Mouse (Mus musculus) limb, embryonic 15.5 days (tissue): Measurements from ENCODE around the gene Pkd1l3. TPM values are rescaled to one million over a fixed set of nuclear protein-coding genes. Genes with fewer than 3 reads are reported as not detected.

Experiments used
- ATAC-seq: fragments of 200-750 bp; cut with Nextera tagmentation; 2 replicates; pipeline ENCODE4 v1.8.0; 2017; ENCODE audit warnings: low read depth, moderate TSS enrichment; ENCODE audit not compliant: insufficient number of reproducible peaks, low FRiP score, low TSS enrichment
- H3K27ac ChIP-seq: fragments of 300-500 bp; sonication (generic); 2 replicates; pipeline ENCODE4 v1.5.1; 2015; ENCODE audit warnings: moderate library complexity, mild to moderate bottlenecking, inconsistent platforms
- H3K27me3 ChIP-seq: fragments of 300-500 bp; sonication (generic); 2 replicates; pipeline ENCODE4 v1.6.1; 2015; ENCODE audit warnings: inconsistent platforms
- H3K36me3 ChIP-seq: fragments of 300-500 bp; sonication (generic); 2 replicates; pipeline ENCODE4 v1.6.1; 2015; ENCODE audit warnings: inconsistent platforms
- H3K4me1 ChIP-seq: fragments of 300-500 bp; sonication (generic); 2 replicates; pipeline ENCODE4 v1.6.1; 2015; ENCODE audit warnings: inconsistent platforms
- H3K4me2 ChIP-seq: fragments of 300-500 bp; sonication (generic); 2 replicates; pipeline ENCODE4 v1.6.1; 2015; ENCODE audit warnings: mild to moderate bottlenecking, inconsistent platforms
- H3K4me3 ChIP-seq: fragments of 300-500 bp; sonication (generic); 2 replicates; pipeline ENCODE4 v1.5.1; 2015; ENCODE audit warnings: mild to moderate bottlenecking, inconsistent platforms
- H3K9ac ChIP-seq: fragments of 300-500 bp; sonication (generic); 2 replicates; pipeline ENCODE4 v1.6.1; 2015; ENCODE audit warnings: inconsistent platforms
- H3K9me3 ChIP-seq: fragments of 300-500 bp; sonication (generic); 2 replicates; pipeline ENCODE4 v1.6.1; 2016; ENCODE audit warnings: inconsistent platforms
- WGBS: fragments of 180-500 bp; shearing (Covaris S2); methylation state at CpG from one replicate; pipeline ENCODE4 v1.1.7; 2015; 5-methylcytosine and 5-hydroxymethylcytosine counted together
- polyA plus RNA-seq: library from polyadenylated mRNA; unstranded; fragments of >200 nt; fragmentation: Nextera tagmentation; extraction: Ambion mirVana; gene quantifications from 2 replicates; pipeline ENCODE4 v1.2.1, GENCODE M21; 2015

Pkd1l3 gene
- polyA plus RNA-seq, 1 experiment from 2014 or later: 0.22 TPM

- H3K4me1 ChIP-seq: no peaks in the 10 kb centered on the region
- no peaks in the 10 kb centered on the region for H3K9me3 ChIP-seq
- WGBS: 76% methylated on average over 5 of the region's 5 CpGs
- H3K9ac ChIP-seq: no peak overlapping the region
- H3K27me3 ChIP-seq: no peaks in the 10 kb centered on the region; the same call in 1 of the 2 replicates
- no peak overlapping the region for H3K4me2 ChIP-seq
- no peak overlapping the region for H3K27ac ChIP-seq
- H3K36me3 ChIP-seq: no peaks in the 10 kb centered on the region
- H3K4me3 ChIP-seq: no peak overlapping the region
- no peak for ATAC-seq
These were observed 24.5 kb downstream of the Pkd1l3 start for GRCm38 (mm10) chr8:109638851-109639250.

GRCm38 (mm10) chr8:109640410-109640809, 26.1 kb downstream of the Pkd1l3 start:
- Histone ChIP-seq H3K27me3 (no peaks in the 10 kb centered on the region; the same call in 1 of the 2 replicates), H3K4me1 (no peaks in the 10 kb centered on the region), H3K9ac (no peak overlapping the region), H3K36me3 (no peaks in the 10 kb centered on the region), H3K4me3 (no peak overlapping the region), H3K9me3 (no peaks in the 10 kb centered on the region), H3K27ac (no peak overlapping the region), H3K4me2 (no peak overlapping the region)
- WGBS: 57% methylated on average over 7 of the region's 7 CpGs
- ATAC-seq: no peak

DNA sequence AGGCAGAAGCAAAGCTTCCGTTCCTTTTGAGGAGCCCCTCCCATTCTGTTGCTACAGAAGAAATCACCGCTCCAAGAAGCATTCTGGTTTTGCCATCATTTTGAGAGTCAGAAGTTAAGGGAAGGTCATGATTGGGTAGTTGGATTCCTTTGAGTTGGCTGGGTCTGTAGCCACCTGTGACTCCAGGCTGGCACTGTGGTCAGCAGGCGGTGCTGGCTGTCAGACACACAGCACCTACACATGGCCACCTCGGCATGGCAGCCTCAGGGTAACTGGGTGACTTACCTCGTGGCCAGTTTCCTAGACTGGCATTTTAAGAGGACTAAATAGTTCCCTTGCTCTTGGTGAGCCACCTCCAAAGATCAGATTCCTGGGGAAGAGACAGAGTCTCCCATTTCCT, 26.9 kb downstream of the Pkd1l3 start:
- Histone ChIP-seq H3K36me3 (no peaks in the 10 kb centered on the region), H3K4me2 (no peak overlapping the region), H3K4me3 (no peak overlapping the region), H3K4me1 (no peaks in the 10 kb centered on the region), H3K27me3 (no peaks in the 10 kb centered on the region; the same call in 1 of the 2 replicates), H3K9me3 (no peaks in the 10 kb centered on the region), H3K27ac (no peak overlapping the region), H3K9ac (no peak overlapping the region)
- no peak for ATAC-seq
- 67% methylated on average over 5 of the region's 5 CpGs for WGBS

- WGBS: 52% methylated on average over 11 of the region's 11 CpGs
- no peak overlapping the region for H3K4me3 ChIP-seq
- ATAC-seq: no peak
- no peak overlapping the region for H3K9ac ChIP-seq
- H3K27me3 ChIP-seq: no peaks in the 10 kb centered on the region
- no peaks in the 10 kb centered on the region for H3K4me1 ChIP-seq
- no peak overlapping the region for H3K27ac ChIP-seq
- H3K4me2 ChIP-seq: no peak overlapping the region
- H3K36me3 ChIP-seq: no peaks in the 10 kb centered on the region
- no peaks in the 10 kb centered on the region for H3K9me3 ChIP-seq
These were observed 33.0 kb downstream of the Pkd1l3 start for GRCm38 (mm10) chr8:109647331-109647730.

GRCm38 (mm10) chr8:109648469-109648868, 34.2 kb downstream of the Pkd1l3 start:
- Histone ChIP-seq H3K27me3 (no peaks in the 10 kb centered on the region), H3K9me3 (no peaks in the 10 kb centered on the region), H3K9ac (no peak overlapping the region), H3K27ac (no peak overlapping the region), H3K4me3 (no peak overlapping the region), H3K4me2 (no peak overlapping the region), H3K36me3 (no peaks in the 10 kb centered on the region), H3K4me1 (no peaks in the 10 kb centered on the region)
- WGBS: 67% methylated on average over 7 of the region's 7 CpGs
- no peak for ATAC-seq

- no peak for ATAC-seq
- Histone ChIP-seq H3K9me3 (no peaks in the 10 kb centered on the region), H3K9ac (no peak overlapping the region), H3K27me3 (no peaks in the 10 kb centered on the region), H3K4me1 (no peaks in the 10 kb centered on the region), H3K4me2 (no peak overlapping the region), H3K36me3 (no peaks in the 10 kb centered on the region), H3K4me3 (no peak overlapping the region), H3K27ac (no peak overlapping the region)
- 71% methylated on average over 10 of the region's 10 CpGs for WGBS
These were observed 36.5 kb downstream of the Pkd1l3 start for GRCm38 (mm10) chr8:109650801-109651200.

DNA sequence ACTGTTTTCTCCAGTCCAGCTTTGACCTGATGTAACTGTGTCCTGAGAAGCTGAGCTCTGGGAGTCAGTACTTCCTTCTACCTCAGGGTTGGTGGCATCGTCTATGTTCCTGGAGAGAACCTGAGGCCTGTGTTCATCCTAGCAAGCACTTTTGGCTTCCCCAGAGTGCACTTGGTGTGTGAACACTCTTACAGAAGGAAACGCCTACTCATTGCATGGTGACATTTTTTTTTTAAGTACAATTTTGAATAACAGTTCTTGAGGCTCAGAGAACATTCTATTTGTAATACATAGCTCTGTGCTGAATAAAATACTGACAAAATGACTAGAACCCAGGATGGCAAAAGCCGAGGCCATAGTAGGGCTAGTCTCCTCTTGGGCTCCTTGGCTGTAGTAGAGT, 42.5 kb downstream of the Pkd1l3 start:
- ATAC-seq: no peak
- WGBS: 87% methylated on average over 3 of the region's 3 CpGs
- H3K36me3 ChIP-seq: no peaks in the 10 kb centered on the region
- H3K27ac ChIP-seq: no peak overlapping the region
- H3K9me3 ChIP-seq: no peaks in the 10 kb centered on the region
- no peak overlapping the region for H3K4me3 ChIP-seq
- H3K4me1 ChIP-seq: no peaks in the 10 kb centered on the region
- H3K27me3 ChIP-seq: no peaks in the 10 kb centered on the region
- H3K9ac ChIP-seq: no peak overlapping the region
- no peak overlapping the region for H3K4me2 ChIP-seq

- H3K36me3 ChIP-seq: peaks cover 5% of the 10 kb centered on the region
- ATAC-seq: no peak
- no peak overlapping the region for H3K27ac ChIP-seq
- 59% methylated on average over 3 of the region's 3 CpGs for WGBS
- H3K4me3 ChIP-seq: no peak overlapping the region
- no peaks in the 10 kb centered on the region for H3K4me1 ChIP-seq
- no peaks in the 10 kb centered on the region for H3K27me3 ChIP-seq
- H3K9ac ChIP-seq: no peak overlapping the region
- H3K9me3 ChIP-seq: no peaks in the 10 kb centered on the region; the same call in 1 of the 2 replicates
- H3K4me2 ChIP-seq: no peak overlapping the region
These were observed 48.0 kb downstream of the Pkd1l3 start for GRCm38 (mm10) chr8:109662328-109662727.

DNA sequence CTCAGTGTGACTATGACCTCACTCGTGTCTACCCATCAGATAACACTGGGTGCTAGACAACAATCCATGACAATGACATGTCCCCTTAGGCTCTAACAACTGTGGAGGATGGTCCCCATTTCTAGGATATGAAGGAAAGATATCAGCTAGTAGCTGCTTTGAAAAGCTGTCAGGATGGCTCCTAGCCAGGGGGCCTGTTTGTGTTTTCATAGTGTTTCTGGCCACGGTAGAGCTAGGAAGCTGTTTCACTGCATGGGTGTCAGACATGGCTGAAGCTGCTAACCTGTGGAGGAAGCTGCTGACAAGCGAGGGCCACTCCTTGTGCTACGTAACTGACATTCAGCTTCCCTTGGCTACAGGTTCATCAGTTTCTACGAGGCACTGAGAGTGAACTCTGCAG, 52.3 kb downstream of the Pkd1l3 start:
- Histone ChIP-seq H3K4me3 (no peak overlapping the region), H3K4me1 (no peaks in the 10 kb centered on the region), H3K27me3 (no peaks in the 10 kb centered on the region), H3K27ac (no peak overlapping the region), H3K36me3 (peaks cover 41% of the 10 kb centered on the region), H3K4me2 (no peak overlapping the region), H3K9ac (no peak overlapping the region), H3K9me3 (no peaks in the 10 kb centered on the region; the same call in 1 of the 2 replicates)
- WGBS: 79% methylated on average over 5 of the region's 5 CpGs
- ATAC-seq: no peak

- no peak overlapping the region for H3K27ac ChIP-seq
These were observed 58.3 kb downstream of the Pkd1l3 start for GRCm38 (mm10) chr8:109672656-109673055.

DNA sequence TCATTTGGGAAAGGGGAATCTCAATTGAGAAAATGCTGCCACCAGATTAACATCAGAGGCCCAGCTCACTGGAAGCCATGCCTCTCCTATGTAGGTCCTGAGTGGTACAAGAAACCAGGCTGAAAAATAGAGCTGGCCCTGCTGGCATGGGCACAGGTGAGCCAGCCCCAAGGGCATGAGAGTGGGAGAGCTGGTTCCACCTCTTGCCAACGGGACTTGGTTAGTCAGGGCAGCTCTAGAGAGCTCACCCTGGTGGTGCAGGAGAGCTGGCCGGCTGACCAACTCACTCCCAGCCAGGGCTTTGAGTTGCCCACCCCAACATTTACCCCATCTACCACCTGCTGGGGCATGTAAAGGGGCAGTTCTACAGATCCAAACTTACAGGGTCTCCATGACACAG, 59.3 kb downstream of the Pkd1l3 start:
- WGBS: 88% methylated on average over 2 of the region's 2 CpGs
- H3K36me3 ChIP-seq: peaks cover 91% of the 10 kb centered on the region

More at GRCm38 (mm10) chr8:109672656-109673055, 58.3 kb downstream of the Pkd1l3 start:
- Histone ChIP-seq H3K36me3 (peaks cover 90% of the 10 kb centered on the region), H3K4me1 (no peaks in the 10 kb centered on the region), H3K4me3 (no peak overlapping the region), H3K9me3 (no peaks in the 10 kb centered on the region), H3K27me3 (no peaks in the 10 kb centered on the region), H3K4me2 (no peak overlapping the region), H3K9ac (no peak overlapping the region)
- WGBS: 92% methylated on average over 5 of the region's 5 CpGs
- no peak for ATAC-seq

DNA sequence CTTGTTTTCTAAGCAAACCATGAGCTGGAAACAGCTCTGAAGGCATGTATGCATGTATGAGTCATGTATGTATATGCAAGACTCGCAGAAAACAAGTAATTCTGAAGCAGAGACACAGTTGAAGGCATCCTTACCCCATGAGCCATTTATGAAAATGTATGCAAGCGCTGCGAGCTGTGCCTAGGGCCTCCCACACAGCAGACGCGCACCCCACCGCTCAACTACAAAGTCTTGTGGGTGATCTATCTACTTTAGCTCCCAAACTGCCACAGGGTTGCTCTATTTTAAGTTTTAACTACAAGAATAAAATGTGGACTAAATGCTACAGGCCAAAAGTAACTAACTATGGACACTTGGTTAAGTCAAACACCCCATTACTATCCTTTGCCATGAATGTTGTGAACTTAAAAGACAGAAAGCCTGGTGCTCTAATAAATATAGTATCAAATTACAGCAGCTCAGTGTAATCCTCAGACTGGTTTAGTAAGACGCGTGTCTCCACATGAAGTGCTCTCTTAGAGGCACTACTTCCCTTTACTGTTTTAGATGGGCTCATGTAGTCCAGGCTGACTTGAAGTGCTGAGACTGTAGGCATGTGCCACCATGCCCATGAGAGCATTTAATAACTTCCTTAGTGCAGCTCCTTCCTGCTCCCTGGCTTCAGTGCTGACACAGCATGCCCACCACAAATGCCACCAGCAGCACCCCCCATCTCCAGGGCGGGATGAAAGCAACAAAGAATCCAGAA, 61.8 kb downstream of the Pkd1l3 start:
- Histone ChIP-seq H3K9ac (no peak overlapping the region), H3K27ac (no peak overlapping the region)

More for the DNA sequence above, 59.3 kb downstream of the Pkd1l3 start:
- ATAC-seq: no peak
- Histone ChIP-seq H3K4me3 (no peak overlapping the region), H3K9ac (no peak overlapping the region), H3K9me3 (no peaks in the 10 kb centered on the region), H3K27ac (no peak overlapping the region), H3K27me3 (no peaks in the 10 kb centered on the region), H3K4me2 (no peak overlapping the region), H3K4me1 (no peaks in the 10 kb centered on the region)

More for the DNA sequence above, 61.8 kb downstream of the Pkd1l3 start:
- Histone ChIP-seq H3K4me2 (no peak overlapping the region), H3K4me3 (no peak overlapping the region), H3K36me3 (peaks cover 91% of the 10 kb centered on the region), H3K27me3 (no peaks in the 10 kb centered on the region), H3K4me1 (no peaks in the 10 kb centered on the region), H3K9me3 (no peaks in the 10 kb centered on the region)
- no peak for ATAC-seq
- WGBS: 84% methylated on average over 9 of the region's 9 CpGs
